Mouse (Mus musculus): ENCODE results near the gene Pik3c2b. TPM values are rescaled to one million over a fixed set of nuclear protein-coding genes. Genes with fewer than 3 reads are reported as not detected.

Gene Pik3c2b
- polyA plus RNA-seq, 1 experiment from 2014 or later: 17.9 TPM

DNA sequence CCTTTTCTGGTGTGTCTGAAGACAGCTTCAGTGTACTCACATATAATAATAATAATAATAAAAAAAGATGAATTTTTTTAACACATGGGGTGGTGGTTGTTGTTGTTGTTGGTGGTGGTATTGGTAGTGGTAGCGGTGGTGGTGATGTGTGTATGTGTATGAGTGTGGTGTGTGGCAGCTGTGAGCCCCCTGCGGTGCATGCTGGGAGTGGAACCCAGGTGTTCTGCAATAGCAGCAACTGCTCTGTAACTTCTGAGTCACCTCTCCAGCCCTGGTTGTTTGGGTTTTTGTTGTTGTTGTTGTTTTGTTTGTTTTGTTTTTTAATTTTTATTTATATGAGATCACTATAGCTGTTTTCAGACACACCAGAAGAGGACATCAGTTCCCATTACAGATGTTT is 105.1 kb downstream of the Pik3c2b start:
- Histone ChIP-seq H3K36me3 (ENCODE audit: control insufficient read depth, insufficient read depth) (no peaks in the 10 kb centered on the region), H3K4me2 (ENCODE audit: low read length) (no peak overlapping the region), H3K4me1 (replicated peaks; ENCODE audit: control insufficient read depth, insufficient read depth, low read length) (no peaks in the 10 kb centered on the region), H3K27ac (ENCODE audit: low read length) (no peak overlapping the region), H3K27me3 (replicated peaks; ENCODE audit: control insufficient read depth, insufficient read depth, low read length) (no peaks in the 10 kb centered on the region), H3K9ac (replicated peaks; ENCODE audit: low read depth, low read length) (no peak overlapping the region), H3K9me3 (ENCODE audit: control insufficient read depth, low read length) (no peaks in the 10 kb centered on the region), H3K4me3 (replicated peaks; ENCODE audit: low read length) (no peak overlapping the region)
- no peak for ATAC-seq
- 93% methylated on average over 2 of the region's 2 CpGs for WGBS

DNA sequence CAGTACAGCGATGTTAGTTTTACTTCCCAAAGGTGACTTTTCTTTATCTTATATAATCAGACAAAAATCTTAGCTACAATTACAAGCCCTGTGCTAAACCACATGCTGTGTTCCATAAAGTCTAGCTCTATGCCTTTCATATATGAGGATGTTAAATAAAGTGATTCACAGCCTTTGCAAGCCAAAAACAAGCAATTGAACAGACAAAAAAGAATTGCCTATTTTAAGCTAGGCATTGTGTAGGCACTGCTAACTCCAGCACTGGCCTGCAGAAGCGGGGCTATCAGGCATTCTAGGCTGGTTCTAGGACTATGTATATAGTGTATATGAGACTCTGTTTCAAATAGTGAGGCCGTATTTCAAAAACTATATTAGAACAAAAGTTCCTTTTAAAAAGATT is 106.7 kb downstream of the Pik3c2b start:
- H3K27ac ChIP-seq (ENCODE audit: low read length): no peak overlapping the region
- H3K36me3 ChIP-seq (ENCODE audit: control insufficient read depth, insufficient read depth): no peaks in the 10 kb centered on the region
- no peak overlapping the region for H3K4me3 ChIP-seq (replicated peaks; ENCODE audit: low read length)
- no peaks in the 10 kb centered on the region for H3K27me3 ChIP-seq (replicated peaks; ENCODE audit: control insufficient read depth, insufficient read depth, low read length)
- H3K4me1 ChIP-seq (replicated peaks; ENCODE audit: control insufficient read depth, insufficient read depth, low read length): no peaks in the 10 kb centered on the region
- no peak overlapping the region for H3K4me2 ChIP-seq (ENCODE audit: low read length)
- no peak overlapping the region for H3K9ac ChIP-seq (replicated peaks; ENCODE audit: low read depth, low read length)
- 85% methylated on average over 3 of the region's 3 CpGs for WGBS
- H3K9me3 ChIP-seq (ENCODE audit: control insufficient read depth, low read length): no peaks in the 10 kb centered on the region
- no peak for ATAC-seq

DNA sequence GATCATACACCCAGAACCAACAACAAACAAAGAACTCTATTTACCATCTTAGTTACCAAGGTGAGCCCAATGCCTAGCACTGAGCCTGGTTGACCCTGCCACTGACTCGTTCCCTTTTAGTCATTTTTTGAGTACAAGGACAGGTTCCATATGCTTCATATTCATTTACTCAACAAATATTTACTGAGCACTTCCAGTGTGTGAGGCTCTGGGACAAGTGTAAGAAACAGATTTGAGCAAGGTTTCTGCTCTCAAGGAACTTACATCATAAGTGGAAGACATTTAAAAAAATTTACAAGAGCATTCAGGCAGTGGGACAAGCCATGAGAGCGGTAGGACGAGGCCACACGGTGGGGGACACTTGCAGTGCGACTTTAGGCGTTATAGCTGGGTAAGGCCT is 109.8 kb downstream of the Pik3c2b start:
- no peaks in the 10 kb centered on the region for H3K9me3 ChIP-seq (ENCODE audit: control insufficient read depth, low read length)
- H3K9ac ChIP-seq (replicated peaks; ENCODE audit: low read depth, low read length): no peak overlapping the region
- no peaks in the 10 kb centered on the region for H3K27me3 ChIP-seq (replicated peaks; ENCODE audit: control insufficient read depth, insufficient read depth, low read length)
- H3K4me2 ChIP-seq (ENCODE audit: low read length): no peak overlapping the region
- WGBS: 91% methylated on average over 6 of the region's 6 CpGs
- ATAC-seq: no peak
- no peak overlapping the region for H3K4me3 ChIP-seq (replicated peaks; ENCODE audit: low read length)
- no peaks in the 10 kb centered on the region for H3K36me3 ChIP-seq (ENCODE audit: control insufficient read depth, insufficient read depth)
- H3K4me1 ChIP-seq (replicated peaks; ENCODE audit: control insufficient read depth, insufficient read depth, low read length): peaks cover 8% of the 10 kb centered on the region
- H3K27ac ChIP-seq (ENCODE audit: low read length): no peak overlapping the region

Other genes starting within 250 kb of the Pik3c2b start
- gene Lrrn2, start 165.4 kb upstream of the Pik3c2b start, polyA plus RNA-seq (2015; fragmentation: Nextera tagmentation; extraction: Ambion mirVana): 48.6 and 53.8 TPM in 2 replicates
- gene Mdm4, start 15.1 kb upstream of the Pik3c2b start, polyA plus RNA-seq (2015; fragmentation: Nextera tagmentation; extraction: Ambion mirVana): 42.5 and 50.6 TPM in 2 replicates
- 36.3 and 40.3 TPM in 2 replicates for gene Ppp1r15b, start 85.5 kb downstream of the Pik3c2b start, polyA plus RNA-seq (2015; fragmentation: Nextera tagmentation; extraction: Ambion mirVana)
- 10.7 and 11.7 TPM in 2 replicates for gene Plekha6, start 118.5 kb downstream of the Pik3c2b start, polyA plus RNA-seq (2015; fragmentation: Nextera tagmentation; extraction: Ambion mirVana)

Measured in forebrain, embryonic 16.5 days (tissue).